Mouse (Mus musculus): ENCODE measurements around the gene Vti1b.

- TF ChIP-seq POLR2A (IDR thresholded peaks at IDR 0.05; ENCODE audit: low read depth, low read length) (no peak), CTCF (IDR thresholded peaks at IDR 0.05; ENCODE audit: borderline replicate concordance, insufficient read depth, low read length) (no peak)
These were observed 37.8 kb downstream of the Vti1b start for GRCm38 (mm10) chr12:79134676-79135075.
